Mouse (Mus musculus) MEL (cell line): ENCODE results near the gene Cenpx.

Experiments
- CHD2 ChIP-seq: IDR thresholded peaks from 2 replicates; pipeline ENCODE4 v1.6.1; 2011; ENCODE audit warnings: low read length, improper control_type of control experiment
- CTCF ChIP-seq, 3 experiments: IDR thresholded peaks in 2 of 3; conservative IDR thresholded peaks in 1 of 3; 2 replicates each; pipeline ENCODE4 v1.5.1; 2011 to 2012; ENCODE audit warnings: low read length in 3 of 3, low read depth in 2 of 3, mild to moderate bottlenecking in 2 of 3, improper control_type of control experiment in 1 of 3, inconsistent platforms in 1 of 3, mixed read lengths in 1 of 3, moderate library complexity in 1 of 3; ENCODE audit not compliant: control insufficient read depth in 1 of 3, insufficient read depth in 1 of 3, poor library complexity in 1 of 3, severe bottlenecking in 1 of 3
- GATA1 ChIP-seq: IDR thresholded peaks from 2 replicates; pipeline ENCODE4 v1.6.1; 2011; ENCODE audit warnings: low read depth, low read length, improper control_type of control experiment
- POLR2A ChIP-seq, 2 experiments: IDR thresholded peaks; 2 replicates each; pipeline ENCODE4 v1.6.1; 2011 to 2012; ENCODE audit warnings: low read length in 2 of 2, mild to moderate bottlenecking in 2 of 2, control low read depth in 1 of 2, improper control_type of control experiment in 1 of 2, low read depth in 1 of 2, moderate library complexity in 1 of 2; ENCODE audit not compliant: control insufficient read depth in 1 of 2, insufficient read depth in 1 of 2, poor library complexity in 1 of 2
- SIN3A ChIP-seq: IDR thresholded peaks from 2 replicates; pipeline ENCODE4 v1.6.1; 2012; ENCODE audit warnings: low read length, improper control_type of control experiment, inconsistent platforms
- UBTF ChIP-seq: IDR thresholded peaks from 2 replicates; pipeline ENCODE4 v1.6.1; 2012; ENCODE audit warnings: low read depth, mild to moderate bottlenecking, inconsistent platforms, low read length, improper control_type of control experiment, moderate library complexity, borderline replicate concordance; ENCODE audit not compliant: insufficient read depth
- USF1 ChIP-seq: IDR thresholded peaks from 2 replicates; pipeline ENCODE4 v1.6.1; 2014; ENCODE audit warnings: low read depth, mild to moderate bottlenecking, inconsistent platforms, low read length, improper control_type of control experiment, moderate library complexity

DNA sequence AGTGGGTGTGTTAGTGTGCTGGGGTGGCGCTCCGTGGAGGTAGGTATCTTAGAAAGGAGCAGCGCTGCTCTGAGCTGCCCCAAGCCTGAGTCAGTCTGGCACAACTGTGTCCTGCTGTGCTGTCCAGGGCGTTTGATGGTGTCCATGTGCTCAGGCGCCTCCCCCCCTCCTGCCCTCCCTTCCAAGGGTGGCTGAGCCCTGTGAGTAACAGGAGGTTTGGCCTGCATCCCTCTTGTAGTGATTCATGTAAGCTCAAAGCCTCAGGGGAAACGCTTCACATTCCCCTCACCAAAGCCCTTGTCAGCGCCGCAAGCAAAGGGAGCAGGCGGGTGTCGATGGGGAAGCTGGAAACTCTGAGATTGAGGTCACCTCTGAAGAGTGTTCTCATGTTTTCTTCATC lies 15.8 kb downstream of the Cenpx start:
- TF ChIP-seq CHD2 = no peak
- no peak for TF ChIP-seq CTCF (IDR thresholded peaks at IDR 0.05 in 2 of 3, conservative IDR thresholded peaks at IDR 0.05 in 1 of 3; ENCODE audit: control insufficient read depth in 1 of 3, insufficient read depth in 1 of 3, low read depth in 2 of 3, low read length in 3 of 3, poor library complexity in 1 of 3, severe bottlenecking in 1 of 3)
- no peak for TF ChIP-seq POLR2A (IDR thresholded peaks at IDR 0.05; ENCODE audit: control insufficient read depth in 1 of 2, insufficient read depth in 1 of 2, low read depth in 1 of 2, low read length in 2 of 2, poor library complexity in 1 of 2)
- TF ChIP-seq USF1 = no peak
- no peak for TF ChIP-seq SIN3A
- no peak for TF ChIP-seq UBTF
- no peak for TF ChIP-seq GATA1
